Mouse (Mus musculus): ENCODE measurements around the gene Mrpl50.
"Not testable (repeated sequence)": the region's sequence is repeated elsewhere in the genome, so short reads cannot be mapped to it uniquely, and the experiment has no call there.

Gene Mrpl50

DNA sequence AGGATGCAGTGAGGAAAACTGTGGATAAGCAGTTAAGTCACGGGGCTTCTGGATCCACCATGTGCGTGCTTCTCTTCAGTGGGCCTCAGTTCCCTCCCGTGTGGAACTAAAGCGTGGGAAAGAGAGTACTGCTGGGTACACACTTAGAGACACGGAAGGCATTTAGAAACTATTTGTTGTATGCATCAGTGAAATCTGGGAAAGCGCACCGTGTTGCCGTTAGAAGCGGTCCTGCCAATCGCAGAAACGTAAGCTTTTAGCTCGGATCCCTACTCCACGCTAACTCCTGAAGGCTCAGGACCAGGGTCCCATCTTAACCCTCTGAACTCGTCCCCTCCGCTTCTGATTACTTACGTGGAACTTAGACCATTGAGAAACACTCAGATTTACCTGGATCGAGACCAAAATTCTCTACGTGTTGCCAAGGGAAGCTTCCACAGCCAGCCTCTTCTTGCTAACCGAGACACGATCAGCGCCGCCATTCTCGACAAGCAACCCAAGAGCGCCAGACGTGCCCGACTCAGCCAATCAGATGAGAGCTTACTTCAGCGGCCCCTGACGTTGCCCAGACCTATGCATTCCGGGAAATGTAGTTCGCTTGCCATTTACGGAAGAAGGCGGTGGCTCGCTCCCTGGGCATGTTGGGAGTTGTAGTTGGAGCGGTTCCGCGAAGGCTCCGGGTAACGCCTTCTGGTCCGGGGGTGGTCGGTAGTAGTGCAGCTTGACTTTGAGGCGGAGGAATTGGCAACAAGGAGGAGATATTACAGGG, at the start of gene Mrpl50, which contains the start of gene Zfp189:
Gene Mrpl50, minus strand, starts transcription at position 522 of the 769 bp plus-strand sequence.
Gene Zfp189, plus strand, starts transcription at position 605 of the 769 bp plus-strand sequence.
- peak; percentile 90 to 93 for DNase-seq

DNA sequence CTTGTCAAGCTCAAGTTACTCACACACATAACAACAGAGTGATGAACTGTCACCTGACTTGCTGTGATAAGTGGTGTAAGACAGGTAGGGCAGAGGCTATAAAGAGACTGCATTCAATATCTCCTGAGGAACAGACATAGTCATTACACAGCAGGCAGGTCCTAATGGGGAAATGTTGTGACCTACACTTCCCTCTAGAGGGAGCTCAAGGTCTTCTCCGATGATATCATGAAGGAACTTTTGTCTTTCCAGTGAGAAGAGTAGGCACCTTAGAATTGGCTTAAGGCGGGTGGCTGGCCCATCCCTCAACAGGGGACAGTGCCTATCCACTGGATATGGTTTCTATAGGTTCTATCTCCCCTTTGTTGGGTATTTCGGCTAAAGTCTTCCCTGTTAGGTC, 46.7 kb upstream of the Mrpl50 start:
- DNase-seq, result peak; percentile 40 to 74

DNA sequence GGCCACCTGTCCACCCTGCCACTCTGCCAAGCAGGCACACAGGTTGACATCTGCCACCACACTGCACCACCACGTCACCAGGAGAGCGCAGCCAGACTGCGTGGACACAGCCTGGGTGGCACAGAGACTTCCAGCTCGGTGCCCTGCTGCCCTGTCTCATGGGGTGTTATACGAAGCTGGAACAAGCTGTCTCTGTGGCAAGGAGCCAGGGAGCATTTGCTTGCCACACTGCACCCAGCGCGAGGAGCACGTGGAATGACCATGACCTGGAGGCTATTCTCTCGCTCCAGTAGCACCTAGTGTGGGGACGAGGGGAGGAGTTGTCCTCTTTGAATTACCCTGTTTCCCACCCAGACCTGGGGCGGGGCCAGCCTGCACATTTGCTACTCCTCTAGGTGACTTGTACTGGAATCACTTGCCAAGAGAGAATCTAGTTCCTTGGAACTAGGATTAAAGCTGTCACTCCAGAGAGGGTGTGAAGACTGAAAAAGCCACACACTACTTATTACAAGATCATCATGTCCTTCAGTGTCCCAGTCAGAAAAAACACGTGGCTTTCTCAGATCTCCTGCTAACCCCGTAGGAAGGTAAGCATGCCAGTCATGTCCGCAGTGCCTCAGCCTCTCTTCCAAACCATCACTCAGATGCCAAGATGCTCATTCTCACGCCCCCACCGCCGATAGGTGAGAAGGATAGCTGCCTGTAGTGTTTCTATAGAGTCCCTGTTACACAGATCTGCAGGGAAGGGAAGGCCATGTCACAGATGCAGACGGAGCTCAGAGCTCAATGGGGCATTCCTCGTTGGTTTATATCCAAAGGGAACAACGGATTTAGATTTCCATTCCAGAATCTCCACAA, 39.3 kb upstream of the Mrpl50 start:
- peak; percentile 76 to 82 for DNase-seq

DNA sequence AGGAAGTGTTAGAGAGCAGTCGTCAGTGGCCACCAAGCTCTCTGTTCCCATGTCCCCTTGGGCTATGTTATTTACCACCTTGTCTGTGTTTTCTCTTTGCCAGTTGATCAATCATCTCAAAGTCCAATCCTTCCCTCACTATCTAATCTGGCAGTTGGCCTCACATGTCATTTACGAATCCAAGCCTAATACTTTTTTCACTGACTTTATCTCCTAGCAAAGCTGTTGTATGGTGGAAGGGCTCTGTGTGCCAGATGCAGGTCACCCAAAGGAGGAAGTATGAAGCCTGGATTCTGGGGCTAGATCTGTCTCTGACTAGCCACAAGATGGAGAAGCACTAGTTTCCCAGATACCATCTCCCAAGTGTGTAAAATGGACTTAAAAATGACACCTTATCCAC, 37.3 kb upstream of the Mrpl50 start:
- no peak for DNase-seq

DNA sequence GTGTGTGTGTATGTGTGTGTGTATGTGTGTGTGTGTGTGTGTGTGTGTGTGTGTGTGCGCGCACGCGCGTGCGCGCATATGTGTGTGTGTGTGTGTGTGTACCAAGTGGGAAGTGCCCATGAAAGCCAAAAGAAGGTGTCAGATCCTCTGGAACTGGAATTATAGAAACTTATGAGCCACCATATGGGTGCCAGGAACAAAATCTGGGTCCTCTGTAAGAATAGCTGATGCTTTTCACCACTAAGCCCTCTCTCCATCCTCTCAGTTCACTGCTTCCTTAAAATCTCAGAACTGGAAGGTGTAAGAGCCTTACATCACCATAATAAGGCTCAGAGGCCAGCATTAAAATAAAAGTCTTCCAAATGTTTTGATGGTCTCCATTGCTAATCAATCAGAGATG, 36.5 kb upstream of the Mrpl50 start:
- DNase-seq, result no peak

DNA sequence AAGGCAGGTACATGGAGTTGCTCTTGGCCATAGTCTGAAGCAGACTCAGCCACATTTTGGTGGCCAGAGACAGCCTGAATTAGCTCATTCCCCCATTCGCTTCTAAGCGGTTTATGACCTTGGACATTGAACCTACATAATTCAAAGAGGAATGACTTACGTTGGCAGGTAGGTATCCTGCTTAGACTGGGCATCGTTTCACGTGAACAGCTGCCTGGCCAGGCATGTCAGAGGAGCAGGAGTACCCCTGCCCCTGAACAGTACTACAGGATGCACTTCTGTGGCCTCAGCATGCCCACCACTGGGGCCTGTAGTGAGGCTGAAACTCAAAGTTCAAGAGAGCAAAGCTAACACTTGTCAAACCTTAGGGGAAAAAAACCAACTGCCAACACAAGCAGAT, 32.5 kb upstream of the Mrpl50 start:
- no peak for DNase-seq

DNA sequence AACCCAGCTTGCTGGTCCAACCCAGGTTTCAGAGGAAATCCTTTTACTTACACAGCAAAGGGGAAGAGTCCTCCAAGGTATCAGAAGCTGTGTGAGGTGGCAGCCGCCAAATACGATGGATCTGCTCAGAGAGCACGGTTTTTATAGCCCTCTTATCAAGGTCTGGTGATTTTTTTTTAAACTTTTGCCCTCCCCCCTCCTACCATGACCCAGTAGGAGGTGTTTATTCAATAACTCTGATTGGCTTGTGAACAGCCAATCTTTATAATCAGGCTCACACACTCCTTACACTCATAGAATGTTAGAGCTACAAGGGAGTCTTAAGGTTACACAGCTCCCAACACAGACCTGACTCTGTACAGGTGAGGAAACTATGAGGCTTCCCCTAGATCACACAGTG, 28.5 kb upstream of the Mrpl50 start, which contains the start of gene Aldob:
Gene Aldob, minus strand, starts transcription at position 164 of the 400 bp plus-strand sequence.
- DNase-seq, result no peak

DNA sequence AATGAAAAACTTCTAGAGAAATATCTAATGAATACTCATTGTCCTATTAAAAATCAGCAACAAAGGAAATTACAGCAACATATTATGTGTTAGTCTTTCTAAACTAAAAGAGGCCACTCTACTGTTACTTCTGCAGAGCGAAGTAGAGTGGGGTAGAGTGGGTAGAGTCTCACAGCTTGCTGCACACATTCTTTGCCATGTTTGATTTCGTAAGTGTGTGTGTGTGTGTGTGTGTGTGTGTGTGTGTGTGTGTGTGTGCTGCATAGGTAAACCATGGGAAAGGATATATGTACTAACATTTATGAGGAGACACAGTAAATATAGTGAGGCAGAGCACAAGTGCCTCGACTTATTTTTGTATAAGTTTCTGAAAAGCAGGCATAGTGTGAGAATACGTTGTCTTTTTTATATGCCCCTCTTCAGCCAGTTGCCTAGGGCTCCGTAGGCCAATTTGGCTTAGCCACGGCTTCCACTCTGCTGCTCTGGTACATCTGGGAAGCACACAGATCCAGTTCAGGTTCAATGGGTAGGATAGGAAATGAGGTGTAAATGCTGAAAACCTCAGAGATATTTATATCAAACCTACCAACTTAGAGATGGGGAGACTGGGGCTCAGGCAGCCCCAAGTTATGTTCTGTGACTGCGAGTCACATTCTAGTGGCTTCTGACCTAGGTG, 26.8 kb upstream of the Mrpl50 start:
- no peak for DNase-seq

DNA sequence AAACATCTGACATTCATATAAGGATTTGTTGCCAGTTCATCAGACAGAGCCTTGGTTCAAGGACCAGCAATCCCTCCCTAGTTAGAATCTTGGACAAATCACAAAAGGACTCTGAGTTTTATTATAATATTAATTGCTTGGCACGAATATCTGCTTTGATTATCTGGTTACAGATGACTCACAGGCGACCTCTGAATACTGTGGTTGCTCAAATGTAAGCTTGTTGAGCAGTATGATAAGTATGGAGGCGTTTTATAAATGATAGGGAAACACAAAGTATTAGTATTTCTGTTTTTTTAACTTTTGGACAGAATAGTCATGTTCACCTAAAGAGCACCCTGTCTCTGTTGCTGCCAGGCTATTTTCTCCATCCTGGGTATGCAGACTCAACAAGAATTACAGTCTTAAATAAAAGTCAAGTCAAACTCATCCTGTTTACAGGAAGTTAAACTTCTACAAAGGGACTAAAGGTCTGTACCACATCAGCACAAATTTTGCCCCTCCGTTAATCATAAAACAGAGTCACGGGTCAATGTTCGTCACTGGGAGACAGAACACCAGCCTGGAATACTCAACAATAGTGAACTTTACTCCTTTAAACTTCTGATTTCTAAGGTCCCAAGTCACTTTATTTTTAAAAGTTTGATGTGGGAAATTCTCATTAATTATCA, 26.1 kb upstream of the Mrpl50 start:
- no peak for DNase-seq

DNA sequence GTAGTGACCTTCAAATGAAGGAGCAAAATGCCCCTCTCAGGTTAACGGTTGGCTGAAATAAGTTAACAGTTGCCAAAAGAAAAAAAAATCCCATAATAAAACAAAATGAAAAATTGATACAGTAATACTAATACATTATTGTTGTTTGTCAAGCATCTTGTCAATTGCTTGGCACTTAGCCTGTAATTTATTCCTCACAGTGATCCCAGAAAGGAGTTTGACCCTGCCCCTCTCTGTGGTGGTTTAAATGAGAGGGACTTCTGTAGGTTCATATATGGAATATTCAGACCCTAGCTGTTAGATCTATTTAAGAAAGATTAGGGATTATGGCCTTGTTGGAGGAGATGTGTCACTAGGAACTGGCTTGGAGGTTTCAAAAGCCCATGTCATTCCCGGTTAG, 25.1 kb upstream of the Mrpl50 start:
- DNase-seq, result no peak

DNA sequence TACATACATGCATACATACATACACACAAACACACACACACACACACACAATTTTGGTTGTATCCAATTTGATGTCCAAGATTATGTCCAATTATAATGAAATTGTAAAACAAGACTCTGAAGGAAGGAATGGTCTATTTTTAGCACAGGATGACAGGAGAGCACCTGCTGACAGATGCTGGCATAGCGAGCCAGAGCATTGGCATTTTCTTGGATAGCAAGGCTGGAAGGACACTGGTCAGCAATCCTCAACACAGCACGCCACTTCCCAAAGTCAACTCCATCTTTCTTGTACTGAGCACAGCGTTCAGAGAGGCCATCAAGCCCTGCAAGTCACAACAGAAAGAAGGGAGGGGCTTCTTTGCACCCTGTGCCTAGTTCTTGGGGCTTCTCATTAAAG, 20.1 kb upstream of the Mrpl50 start:
- DNase-seq, result no peak

DNA sequence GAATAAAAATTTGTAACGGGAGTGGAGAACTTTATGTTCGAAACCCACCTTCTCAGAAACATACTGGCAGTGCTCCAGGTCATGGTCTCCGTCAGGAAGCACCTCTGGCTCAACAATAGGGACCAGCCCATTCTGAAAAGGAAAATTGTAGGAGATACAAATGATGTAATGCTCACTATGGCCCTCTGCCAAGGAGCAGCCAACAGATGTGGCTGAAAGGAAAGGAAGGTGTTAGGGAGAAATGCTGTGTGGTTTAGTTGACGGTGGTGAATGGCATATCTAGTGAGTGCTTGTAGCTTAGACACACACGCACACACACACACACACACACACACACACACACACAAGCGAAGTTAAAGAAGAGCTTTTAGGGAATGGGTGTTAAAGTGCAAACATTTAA, 18.8 kb upstream of the Mrpl50 start:
- no peak for DNase-seq

DNA sequence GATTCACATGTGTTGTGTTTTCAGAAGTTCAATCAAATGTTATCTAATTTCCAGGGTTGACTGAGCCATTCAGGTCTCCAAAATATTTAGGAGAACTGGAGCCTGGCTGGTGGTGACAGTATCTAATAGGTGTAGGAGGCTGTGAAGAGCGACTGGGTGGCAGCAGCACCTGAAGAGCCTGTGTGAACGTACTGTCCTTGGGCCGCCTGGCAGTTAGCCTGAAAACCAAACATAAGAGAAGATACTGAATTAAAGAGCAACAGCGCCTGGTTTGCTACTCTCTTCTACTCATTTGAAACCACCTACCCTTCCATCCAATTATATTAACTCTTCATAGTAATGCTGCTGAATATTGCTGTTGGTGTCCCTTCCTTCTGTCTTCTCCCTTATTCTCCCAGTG, 15.8 kb upstream of the Mrpl50 start:
- no peak for DNase-seq

DNA sequence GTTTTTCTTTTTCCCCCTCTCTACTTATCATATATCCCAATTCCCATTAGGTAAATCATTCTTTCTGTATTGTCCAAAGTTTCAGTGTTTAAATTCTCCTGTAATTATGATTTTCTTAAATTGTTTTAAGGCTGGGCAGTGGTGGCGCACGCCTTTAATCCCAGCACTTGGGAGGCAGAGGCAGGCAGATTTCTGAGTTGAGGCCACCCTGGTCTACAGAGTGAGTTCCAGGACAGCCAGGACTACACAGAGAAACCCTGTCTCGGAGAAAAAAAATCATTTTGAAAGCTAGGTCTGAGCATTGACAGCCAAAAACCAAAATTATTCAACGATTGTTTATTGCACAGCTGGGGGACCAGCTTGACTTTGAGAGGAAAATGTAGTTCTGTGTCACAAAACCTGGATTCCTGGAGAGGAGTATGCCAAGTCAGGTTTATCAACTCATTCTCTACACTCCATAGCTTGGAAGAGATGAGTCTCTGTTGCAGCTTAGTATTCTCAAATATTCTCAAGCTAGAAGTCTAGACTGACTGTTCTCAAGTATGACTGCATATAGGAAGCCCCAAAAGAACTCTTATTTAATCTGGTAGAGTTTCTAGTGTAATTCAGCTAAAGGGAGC, 14.9 kb upstream of the Mrpl50 start:
- DNase-seq, result no peak

DNA sequence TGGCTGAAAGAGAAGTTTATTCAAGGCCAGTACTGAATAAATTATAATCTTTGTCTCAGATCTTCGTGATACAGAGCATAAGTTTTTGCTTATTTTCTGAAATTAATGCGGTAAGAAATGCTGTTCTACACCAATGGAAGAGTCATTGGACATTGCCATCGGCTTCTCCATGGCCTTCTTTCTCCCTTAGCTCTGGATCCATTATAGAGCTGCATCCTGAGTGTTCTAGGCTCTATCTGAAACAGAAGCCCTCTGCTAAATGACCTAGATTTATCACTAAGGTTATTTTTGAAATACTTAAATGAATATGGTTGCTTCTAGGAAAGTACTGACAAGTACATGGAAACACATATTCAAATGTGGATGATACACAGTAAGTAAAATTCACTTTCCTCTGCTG, 14.1 kb upstream of the Mrpl50 start:
- DNase-seq, result no peak

DNA sequence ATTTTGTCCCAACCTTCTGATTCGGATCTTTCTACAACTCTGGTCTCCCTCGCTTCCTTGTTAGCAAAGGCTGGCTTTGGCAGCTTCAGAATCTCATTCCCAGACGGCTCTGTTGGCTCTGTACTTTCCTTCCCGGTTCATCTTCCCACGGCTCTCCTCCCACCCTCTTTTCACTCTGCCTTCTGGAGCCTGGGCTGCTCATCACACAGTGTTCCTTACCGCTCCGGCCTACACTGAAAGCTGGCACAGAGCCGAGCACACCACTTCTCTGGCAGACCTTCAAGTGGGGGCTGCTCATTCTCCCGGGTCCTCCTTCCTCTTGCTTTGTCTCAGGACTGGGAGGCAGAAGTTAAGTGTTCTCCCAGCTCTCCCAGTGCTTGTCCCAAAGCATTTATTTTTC, 1.7 kb upstream of the Mrpl50 start:
- peak; percentile 11 for DNase-seq

DNA sequence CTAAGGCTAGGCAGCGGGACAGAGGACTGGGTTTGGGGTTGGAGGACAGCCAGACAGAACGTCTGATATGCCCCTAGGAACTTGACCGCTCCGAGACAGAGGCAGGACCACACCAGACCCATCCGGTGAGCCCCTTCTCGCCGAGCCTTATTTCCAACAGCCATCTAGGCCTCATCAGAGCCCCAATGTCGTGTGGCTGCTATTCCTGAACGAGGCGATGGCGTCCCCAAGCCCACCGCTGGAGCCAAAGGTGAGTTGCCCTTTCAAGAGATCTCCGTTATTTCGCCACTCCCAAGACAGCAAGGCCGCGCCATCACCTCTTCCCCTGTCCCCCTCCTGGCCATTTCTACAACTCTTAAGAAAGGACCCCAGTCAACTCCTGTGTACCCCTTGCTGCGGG, 453 bp upstream of the Mrpl50 start:
- DNase-seq, result no peak

DNA sequence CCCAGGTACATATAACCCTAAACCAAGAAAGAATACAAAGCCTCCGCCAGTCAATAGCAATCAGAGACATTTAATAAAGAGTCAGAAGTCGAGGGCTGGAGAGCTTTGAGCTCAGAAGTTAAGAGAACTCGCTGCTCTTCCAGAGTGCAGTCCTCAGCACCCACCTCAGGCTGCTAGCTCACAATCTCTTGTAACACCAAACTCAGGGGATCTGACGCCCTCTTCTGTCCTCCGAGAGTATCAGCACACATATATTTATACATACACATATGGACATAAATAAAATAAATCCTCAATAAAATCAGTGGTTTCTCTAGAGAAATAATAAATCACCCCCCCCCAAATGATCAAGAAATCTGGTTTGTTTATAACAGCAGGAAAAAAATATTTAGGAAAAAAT, 1.4 kb downstream of the Mrpl50 start:
- DNase-seq, result no peak

DNA sequence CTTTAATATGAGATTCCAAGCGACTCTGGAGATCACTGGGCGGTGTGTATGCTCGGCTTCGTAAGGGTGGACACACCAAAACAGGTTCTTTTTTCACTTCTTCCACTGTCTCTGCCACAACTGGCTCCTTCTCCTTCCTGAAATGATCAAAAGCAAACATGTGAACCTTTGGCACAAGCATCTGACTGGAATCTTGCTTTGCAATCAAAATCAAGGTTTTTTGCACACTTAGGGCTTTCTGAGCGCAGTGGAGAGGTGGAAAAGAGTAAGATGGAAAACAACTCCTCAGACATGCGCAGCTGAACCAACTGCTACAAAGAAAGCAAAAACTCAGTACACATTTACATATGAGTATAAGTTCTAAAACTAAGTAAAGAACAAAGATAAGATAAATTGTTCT, 6.5 kb downstream of the Mrpl50 start:
- no peak for DNase-seq

DNA sequence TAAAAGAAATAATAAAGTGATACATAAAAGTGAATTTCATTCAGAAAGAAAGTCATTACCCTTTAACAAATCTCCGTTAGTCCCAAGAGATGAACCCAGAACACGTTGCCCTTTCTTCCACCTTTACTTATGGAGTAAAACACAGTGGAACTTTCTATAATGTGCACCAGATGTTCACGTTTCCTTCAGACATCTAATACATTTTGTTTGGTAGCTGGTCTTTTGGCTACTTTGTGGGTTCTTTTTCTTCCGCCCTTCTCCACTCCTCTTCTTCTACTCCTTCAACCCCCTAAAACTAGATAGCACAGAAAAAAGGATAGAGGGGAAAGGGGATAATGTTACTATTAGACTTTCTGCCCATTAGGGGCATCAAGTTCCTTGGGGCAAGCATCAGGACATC, 8.3 kb downstream of the Mrpl50 start:
- no peak for DNase-seq

DNA sequence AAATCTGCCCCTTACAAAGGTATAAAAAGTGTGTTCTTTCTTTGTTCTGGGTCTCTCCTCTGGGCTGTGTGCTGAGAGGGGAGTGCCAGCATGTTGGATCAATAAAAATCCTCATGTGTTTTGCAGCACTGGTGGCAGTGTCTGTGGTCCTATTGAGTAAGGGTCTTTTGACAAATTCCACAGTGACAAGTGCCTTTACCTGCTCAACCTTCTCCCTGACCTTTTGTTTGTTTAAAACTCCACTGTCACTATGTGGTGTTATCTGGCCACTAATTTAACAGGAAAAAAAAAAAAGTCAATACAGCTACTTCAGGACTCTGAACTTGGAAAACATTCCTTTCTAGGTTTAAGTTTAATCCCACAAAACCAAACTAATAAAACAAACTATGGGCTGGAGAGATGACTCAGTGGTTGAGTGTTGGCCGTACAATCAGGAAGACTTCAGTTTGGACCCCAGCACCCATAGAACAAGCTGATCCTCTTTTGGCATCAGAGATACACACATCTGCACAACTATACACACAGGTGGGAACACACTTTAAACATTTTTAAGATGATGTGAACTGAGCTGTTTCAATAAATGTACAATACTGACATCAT, 10.6 kb downstream of the Mrpl50 start:
- not testable (repeated sequence) for DNase-seq

DNA sequence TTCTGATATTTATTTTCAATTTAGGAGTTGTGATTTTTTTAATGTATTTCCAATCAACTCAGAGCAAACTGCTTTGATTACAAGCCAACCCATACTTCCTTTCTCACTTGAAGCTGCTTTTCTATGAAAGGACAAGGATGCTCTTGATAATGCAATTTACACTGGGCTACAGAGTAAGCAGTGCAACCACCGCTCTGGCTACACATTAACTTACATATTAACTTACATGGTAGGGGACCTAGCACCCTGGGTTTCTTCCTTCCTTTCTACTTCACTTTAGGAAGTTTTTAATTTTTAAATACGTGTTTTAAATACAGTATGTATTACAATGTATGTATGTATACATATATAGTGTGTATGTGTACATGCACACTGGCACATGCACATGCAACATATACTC, 11.7 kb downstream of the Mrpl50 start:
- no peak for DNase-seq
